Mouse (Mus musculus): ENCODE measurements around the gene Cd84. TPM values are rescaled to one million over a fixed set of nuclear protein-coding genes. Genes with fewer than 3 reads are reported as not detected.

Gene Cd84
- polyA plus RNA-seq, 1 experiment from 2014 or later = 0.52 TPM

- ATAC-seq (ENCODE audit: low FRiP score) = no peak
- Histone ChIP-seq H3K27me3 (no peaks in the 10 kb centered on the region), H3K36me3 (replicated peaks) (no peaks in the 10 kb centered on the region), H3K9me3 (no peaks in the 10 kb centered on the region), H3K27ac (no peak overlapping the region), H3K9ac (no peak overlapping the region), H3K4me1 (no peaks in the 10 kb centered on the region), H3K4me2 (no peak overlapping the region), H3K4me3 (replicated peaks) (no peak overlapping the region)
- 85% methylated on average over 6 of the region's 6 CpGs for WGBS
Measured at GRCm38 (mm10) chr1:171919901-171920510, 80.5 kb downstream of the Cd84 start.

GRCm38 (mm10) chr1:171920989-171921621, 81.6 kb downstream of the Cd84 start:
- Histone ChIP-seq H3K27ac (no peak overlapping the region), H3K27me3 (no peaks in the 10 kb centered on the region), H3K4me1 (no peaks in the 10 kb centered on the region), H3K4me3 (replicated peaks) (no peak overlapping the region), H3K36me3 (replicated peaks) (no peaks in the 10 kb centered on the region), H3K4me2 (no peak overlapping the region), H3K9me3 (no peaks in the 10 kb centered on the region), H3K9ac (no peak overlapping the region)
- 91% methylated on average over 9 of the region's 9 CpGs for WGBS
- ATAC-seq (ENCODE audit: low FRiP score) = no peak

GRCm38 (mm10) chr1:171921641-171922040, 82.1 kb downstream of the Cd84 start:
- H3K4me1 ChIP-seq = no peaks in the 10 kb centered on the region
- H3K9ac ChIP-seq = no peak overlapping the region
- H3K36me3 ChIP-seq (replicated peaks) = no peaks in the 10 kb centered on the region
- ATAC-seq (ENCODE audit: low FRiP score) = no peak
- H3K27ac ChIP-seq = no peak overlapping the region
- no peak overlapping the region for H3K4me3 ChIP-seq (replicated peaks)
- H3K9me3 ChIP-seq = no peaks in the 10 kb centered on the region
- H3K27me3 ChIP-seq = no peaks in the 10 kb centered on the region
- 78% methylated on average over 2 of the region's 2 CpGs for WGBS
- no peak overlapping the region for H3K4me2 ChIP-seq

- H3K27me3 ChIP-seq = no peaks in the 10 kb centered on the region
- no peak overlapping the region for H3K4me3 ChIP-seq (replicated peaks)
- H3K4me2 ChIP-seq = no peak overlapping the region
- WGBS = 93% methylated on average over 5 of the region's 5 CpGs
- H3K4me1 ChIP-seq = no peaks in the 10 kb centered on the region
- no peak overlapping the region for H3K9ac ChIP-seq
- ATAC-seq (ENCODE audit: low FRiP score) = no peak
- no peak overlapping the region for H3K27ac ChIP-seq
- H3K36me3 ChIP-seq (replicated peaks) = no peaks in the 10 kb centered on the region
- no peaks in the 10 kb centered on the region for H3K9me3 ChIP-seq
Measured at GRCm38 (mm10) chr1:171922844-171923243, 83.3 kb downstream of the Cd84 start.

GRCm38 (mm10) chr1:171924900-171925299, 85.4 kb downstream of the Cd84 start:
- no peaks in the 10 kb centered on the region for H3K36me3 ChIP-seq (replicated peaks)
- H3K4me2 ChIP-seq = no peak overlapping the region
- WGBS = 84% methylated on average over 3 of the region's 3 CpGs
- H3K9me3 ChIP-seq = no peaks in the 10 kb centered on the region
- no peaks in the 10 kb centered on the region for H3K27me3 ChIP-seq
- no peak overlapping the region for H3K27ac ChIP-seq
- no peak overlapping the region for H3K9ac ChIP-seq
- no peak overlapping the region for H3K4me3 ChIP-seq (replicated peaks)
- ATAC-seq (ENCODE audit: low FRiP score) = no peak
- no peaks in the 10 kb centered on the region for H3K4me1 ChIP-seq

- Histone ChIP-seq H3K36me3 (replicated peaks) (no peaks in the 10 kb centered on the region), H3K9ac (no peak overlapping the region), H3K4me1 (no peaks in the 10 kb centered on the region), H3K27me3 (no peaks in the 10 kb centered on the region), H3K4me3 (replicated peaks) (no peak overlapping the region), H3K9me3 (no peaks in the 10 kb centered on the region), H3K4me2 (no peak overlapping the region), H3K27ac (no peak overlapping the region)
- ATAC-seq (ENCODE audit: low FRiP score) = no peak
- WGBS = 77% methylated on average over 3 of the region's 3 CpGs
Measured at GRCm38 (mm10) chr1:171933851-171934250, 94.4 kb downstream of the Cd84 start.

- Histone ChIP-seq H3K4me1 (0 out of 2 replicates have a peak, but pooled peaks cover 3% of the 10 kb centered on the region), H3K4me3 (replicated peaks) (no peak overlapping the region), H3K27me3 (no peaks in the 10 kb centered on the region), H3K36me3 (replicated peaks) (no peaks in the 10 kb centered on the region), H3K27ac (no peak overlapping the region), H3K4me2 (no peak overlapping the region), H3K9ac (no peak overlapping the region), H3K9me3 (no peaks in the 10 kb centered on the region)
- no peak for ATAC-seq (ENCODE audit: low FRiP score)
- 84% methylated on average over 14 of the region's 14 CpGs for WGBS
Measured at GRCm38 (mm10) chr1:171938952-171939948, 99.8 kb downstream of the Cd84 start.

Other genes with a start within 250 kb of the Cd84 start
- not detected in 2 replicates for gene Ly9, start 232.3 kb upstream of the Cd84 start, polyA plus RNA-seq (2016; fragmentation: Nextera tagmentation; extraction: Ambion mirVana)
- not detected in 2 replicates for gene Slamf7, start 186.7 kb upstream of the Cd84 start, polyA plus RNA-seq (2016; fragmentation: Nextera tagmentation; extraction: Ambion mirVana)
- gene Cd48, start 157.7 kb upstream of the Cd84 start, polyA plus RNA-seq (2016; fragmentation: Nextera tagmentation; extraction: Ambion mirVana) = 0.62 and 0.79 TPM in 2 replicates
- 0.20 and 0.22 TPM in 2 replicates for gene Slamf1, start 72.6 kb upstream of the Cd84 start, polyA plus RNA-seq (2016; fragmentation: Nextera tagmentation; extraction: Ambion mirVana)
- gene Gm10521, start 56.0 kb downstream of the Cd84 start, polyA plus RNA-seq (2016; fragmentation: Nextera tagmentation; extraction: Ambion mirVana) = not detected in 2 replicates
- gene Slamf6, start 77.8 kb downstream of the Cd84 start, polyA plus RNA-seq (2016; fragmentation: Nextera tagmentation; extraction: Ambion mirVana) = not detected in 2 replicates
- gene Vangl2, start 188.7 kb downstream of the Cd84 start, polyA plus RNA-seq (2016; fragmentation: Nextera tagmentation; extraction: Ambion mirVana) = 61.9 and 63.2 TPM in 2 replicates
- gene Nhlh1, start 217.9 kb downstream of the Cd84 start, polyA plus RNA-seq (2016; fragmentation: Nextera tagmentation; extraction: Ambion mirVana) = 9.0 and 9.8 TPM in 2 replicates
- gene Copa, start 242.8 kb downstream of the Cd84 start, polyA plus RNA-seq (2016; fragmentation: Nextera tagmentation; extraction: Ambion mirVana) = 199 and 222 TPM in 2 replicates
- 107 and 111 TPM in 2 replicates for gene Ncstn, start 243.1 kb downstream of the Cd84 start, polyA plus RNA-seq (2016; fragmentation: Nextera tagmentation; extraction: Ambion mirVana)

Measured in forebrain, embryonic 12.5 days (tissue).